Mouse (Mus musculus): ENCODE results near the gene Dnajc7.
A peak's percentile ranks its signal among the peaks of the same experiment; 100 is the strongest.
"Not testable (repeated sequence)": the region's sequence is repeated elsewhere in the genome, so short reads cannot be mapped to it uniquely, and the experiment has no call there.

The Dnajc7 gene

DNA sequence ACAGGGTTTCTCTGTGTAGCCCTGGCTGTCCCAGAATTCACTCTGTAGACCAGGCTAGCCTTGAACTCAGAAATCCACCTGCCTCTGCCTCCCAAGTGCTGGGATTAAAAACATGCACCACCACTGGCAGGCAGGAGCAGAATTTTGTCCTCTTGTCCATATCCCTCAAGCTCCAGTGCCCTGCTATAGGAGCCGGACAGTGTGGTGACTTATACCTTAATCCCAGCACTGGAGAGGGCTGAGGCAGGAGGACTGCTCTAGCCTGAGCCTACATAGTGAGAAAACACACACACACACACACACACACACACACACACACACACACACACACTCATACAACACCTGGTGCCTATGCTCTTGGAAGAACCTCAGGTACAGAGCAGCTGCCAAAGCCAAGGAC, 37.6 kb downstream of the Dnajc7 start:
- not testable (repeated sequence) for DNase-seq (ENCODE audit: inconsistent age in 2 of 2, low spot score in 1 of 2)

- DNase-seq (ENCODE audit: inconsistent age in 2 of 2, low spot score in 1 of 2) = peak; percentile 62 to 79
Measured at GRCm38 (mm10) chr11:100581756-100582155, 38.2 kb downstream of the Dnajc7 start.

- DNase-seq (ENCODE audit: inconsistent age in 2 of 2, low spot score in 1 of 2) = peak in 1 of 2 experiments; percentile 26
Measured at GRCm38 (mm10) chr11:100580275-100580674, 39.7 kb downstream of the Dnajc7 start.

- peak in 1 of 2 experiments; percentile 52 for DNase-seq (ENCODE audit: inconsistent age in 2 of 2, low spot score in 1 of 2)
Measured at GRCm38 (mm10) chr11:100579116-100579799, 40.7 kb downstream of the Dnajc7 start.

- peak in 1 of 2 experiments; percentile 44 for DNase-seq (ENCODE audit: inconsistent age in 2 of 2, low spot score in 1 of 2)
Measured at GRCm38 (mm10) chr11:100577852-100578599, 41.9 kb downstream of the Dnajc7 start.

DNA sequence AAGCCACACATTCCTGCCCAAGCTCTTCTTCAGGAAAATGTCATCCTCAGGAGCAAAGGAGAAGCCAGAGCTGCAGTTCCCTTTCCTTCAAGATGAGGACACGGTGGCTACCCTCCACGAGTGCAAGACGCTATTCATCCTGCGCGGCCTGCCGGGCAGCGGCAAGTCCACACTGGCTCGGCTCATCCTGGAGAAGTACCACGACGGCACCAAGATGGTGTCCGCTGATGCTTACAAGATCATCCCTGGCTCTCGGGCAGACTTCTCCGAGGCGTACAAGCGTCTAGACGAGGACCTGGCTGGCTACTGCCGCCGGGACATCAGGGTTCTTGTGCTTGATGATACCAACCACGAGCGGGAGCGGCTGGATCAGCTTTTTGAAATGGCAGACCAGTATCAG, 43.7 kb downstream of the Dnajc7 start:
- no peak for DNase-seq (ENCODE audit: inconsistent age in 2 of 2, low spot score in 1 of 2)

DNA sequence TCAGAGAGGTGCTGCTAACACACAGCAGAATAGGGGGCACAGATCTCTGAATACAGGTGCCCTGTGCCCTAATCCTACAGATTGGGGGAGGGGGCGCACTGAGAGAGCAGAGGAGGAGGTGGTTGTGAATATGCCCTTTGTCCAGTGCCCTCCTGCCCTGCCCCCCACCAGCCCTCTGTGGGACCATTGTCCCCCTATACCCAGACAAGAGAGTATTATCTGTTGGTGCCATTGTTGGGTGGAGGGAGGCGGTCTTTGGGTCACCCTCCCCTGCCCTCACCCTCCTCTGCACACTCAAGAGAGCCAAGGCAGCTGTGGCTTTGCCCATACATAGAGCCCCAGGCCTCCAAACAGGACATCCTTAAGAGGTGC, 44.5 kb downstream of the Dnajc7 start:
- DNase-seq (ENCODE audit: inconsistent age in 2 of 2, low spot score in 1 of 2) = peak in 1 of 2 experiments; percentile 37

DNA sequence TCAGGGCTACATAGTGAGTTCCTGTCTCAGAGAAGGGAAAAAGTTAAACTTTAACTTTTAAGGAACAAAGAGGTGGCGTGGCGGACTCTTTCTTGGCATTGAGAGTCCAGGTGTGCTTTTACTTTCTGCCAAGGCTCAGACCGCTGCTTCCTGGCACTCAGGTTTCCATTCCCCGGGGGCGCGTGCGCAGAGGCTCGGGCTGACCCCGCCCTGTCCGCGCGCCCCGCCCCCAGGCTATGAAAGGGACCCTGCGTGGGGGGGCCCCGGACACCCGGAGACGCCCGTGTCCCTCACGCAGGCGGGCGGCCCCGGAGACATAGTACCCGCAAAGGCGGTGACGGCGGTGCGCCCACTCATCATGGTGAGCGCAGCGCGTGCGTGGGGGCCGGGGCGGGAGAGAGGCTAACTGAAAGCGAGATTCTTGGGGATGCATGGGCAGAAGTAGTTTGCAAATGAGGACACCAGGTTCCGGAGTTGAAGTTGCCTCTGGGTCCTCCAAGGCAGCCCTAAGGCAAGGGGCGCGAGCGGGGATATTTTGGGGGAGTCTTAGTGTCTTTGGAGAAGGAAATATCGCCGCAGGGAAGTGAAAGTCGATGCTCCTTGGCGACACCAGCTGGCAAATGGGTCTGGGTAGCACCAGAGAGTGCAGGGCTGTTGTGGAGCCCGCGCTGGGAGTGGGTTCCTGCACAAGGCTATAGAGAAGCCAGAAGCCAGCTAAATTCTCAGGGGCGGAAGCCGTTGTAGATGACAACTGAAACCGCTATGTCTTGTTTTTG, 45.1 kb downstream of the Dnajc7 start, which contains the start of gene Cnp:
Cnp (plus strand) TSS at position 197 of the 776 bp plus-strand sequence.
- peak; percentile 85 to 94 for DNase-seq (ENCODE audit: inconsistent age in 2 of 2, low spot score in 1 of 2)

DNA sequence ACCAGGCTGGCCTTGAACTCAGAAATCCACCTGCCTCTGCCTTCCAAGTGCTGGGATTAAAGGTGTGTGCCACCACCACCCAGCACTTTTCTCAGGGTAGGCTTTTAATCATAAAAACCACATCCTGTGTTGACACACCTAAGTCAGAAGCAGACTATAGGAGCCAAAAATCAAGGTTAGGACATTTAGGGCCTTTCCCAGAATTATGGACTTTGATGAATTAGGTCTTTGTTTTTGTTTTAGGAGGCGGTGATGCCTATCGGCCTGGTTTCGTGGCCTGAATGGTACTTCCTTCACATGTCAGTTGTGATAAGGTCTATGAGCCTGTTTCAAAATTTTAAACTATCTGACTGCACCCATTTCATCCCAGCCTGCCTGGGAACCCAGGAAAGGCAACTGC, 45.8 kb downstream of the Dnajc7 start:
- no peak for DNase-seq (ENCODE audit: inconsistent age in 2 of 2, low spot score in 1 of 2)

GRCm38 (mm10) chr11:100571202-100571567, 48.8 kb downstream of the Dnajc7 start:
- DNase-seq (ENCODE audit: inconsistent age in 2 of 2, low spot score in 1 of 2) = peak; percentile 37 to 65

- DNase-seq (ENCODE audit: inconsistent age in 2 of 2, low spot score in 1 of 2) = peak; percentile 82 to 96
Measured at GRCm38 (mm10) chr11:100570430-100571201, 49.4 kb downstream of the Dnajc7 start.

GRCm38 (mm10) chr11:100569789-100570188, 50.2 kb downstream of the Dnajc7 start:
- DNase-seq (ENCODE audit: inconsistent age in 2 of 2, low spot score in 1 of 2) = peak; percentile 89 to 94

- DNase-seq (ENCODE audit: inconsistent age in 2 of 2, low spot score in 1 of 2) = no peak
Measured at GRCm38 (mm10) chr11:100568692-100569091, 51.3 kb downstream of the Dnajc7 start.

DNA sequence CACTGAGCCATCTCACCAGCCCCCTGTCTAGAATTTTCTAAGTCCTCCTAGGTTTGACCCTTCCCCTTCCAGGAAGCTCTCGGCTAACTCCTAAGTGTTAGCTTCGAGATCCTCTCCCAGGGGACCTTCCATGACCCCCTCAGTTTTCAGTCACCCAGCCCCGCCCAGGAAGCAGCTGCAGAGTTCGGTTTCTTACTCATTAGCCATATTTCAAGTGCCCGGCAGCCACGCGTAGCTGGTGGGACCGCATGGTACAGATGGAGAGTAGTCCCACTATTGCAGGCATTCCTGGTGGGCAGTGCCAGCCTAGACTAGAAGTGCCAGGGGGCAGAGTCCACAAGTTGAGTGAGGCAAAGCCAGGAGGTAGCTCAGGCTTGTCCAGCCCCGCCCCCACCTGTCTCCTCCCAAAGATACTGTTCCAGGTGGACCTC, 52.1 kb downstream of the Dnajc7 start:
- no peak for DNase-seq (ENCODE audit: inconsistent age in 2 of 2, low spot score in 1 of 2)

DNA sequence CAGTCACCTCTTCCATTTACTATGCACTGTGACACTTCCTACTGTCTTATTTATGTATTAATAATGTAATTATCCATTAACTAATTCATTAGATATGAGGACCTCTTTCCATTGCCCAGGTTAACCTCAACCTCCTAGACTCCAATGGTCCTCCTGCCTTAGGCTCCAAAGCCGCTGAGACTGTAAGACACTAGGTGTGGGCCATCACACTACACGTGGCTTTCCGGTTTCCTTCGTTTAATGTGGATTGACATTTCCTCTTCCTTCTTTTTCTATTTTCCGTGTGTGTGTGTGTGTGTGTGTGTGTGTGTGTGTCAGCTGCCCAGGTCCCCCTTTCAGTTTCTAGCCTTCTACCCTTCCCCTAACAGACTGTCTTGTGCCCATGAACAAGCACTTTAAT, 52.7 kb downstream of the Dnajc7 start:
- no peak for DNase-seq (ENCODE audit: inconsistent age in 2 of 2, low spot score in 1 of 2)

GRCm38 (mm10) chr11:100564703-100565102, 55.3 kb downstream of the Dnajc7 start:
- no peak for DNase-seq (ENCODE audit: inconsistent age in 2 of 2, low spot score in 1 of 2)

DNA sequence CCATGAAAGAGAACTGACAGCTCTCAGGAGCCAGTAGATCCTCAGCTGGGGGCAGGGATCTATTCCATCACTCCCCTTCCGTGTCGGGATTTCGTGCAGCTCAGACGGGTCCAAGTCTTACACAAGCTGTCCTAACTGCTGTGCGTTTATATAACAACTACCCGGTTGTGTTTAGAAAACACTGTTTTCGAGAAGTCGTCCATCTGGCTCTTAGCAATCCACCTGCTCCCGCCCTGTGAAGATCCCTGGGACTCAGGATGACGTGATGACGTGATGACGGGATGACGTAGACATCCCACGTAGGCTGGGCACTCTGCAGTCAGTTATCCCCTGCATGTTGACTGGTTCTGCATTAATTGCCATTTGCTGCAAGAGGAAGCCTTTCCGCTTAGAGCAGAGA, 55.7 kb downstream of the Dnajc7 start:
- DNase-seq (ENCODE audit: inconsistent age in 2 of 2, low spot score in 1 of 2) = no peak

GRCm38 (mm10) chr11:100561748-100562147, 58.2 kb downstream of the Dnajc7 start:
- peak in 1 of 2 experiments; percentile 84 for DNase-seq (ENCODE audit: inconsistent age in 2 of 2, low spot score in 1 of 2)

DNA sequence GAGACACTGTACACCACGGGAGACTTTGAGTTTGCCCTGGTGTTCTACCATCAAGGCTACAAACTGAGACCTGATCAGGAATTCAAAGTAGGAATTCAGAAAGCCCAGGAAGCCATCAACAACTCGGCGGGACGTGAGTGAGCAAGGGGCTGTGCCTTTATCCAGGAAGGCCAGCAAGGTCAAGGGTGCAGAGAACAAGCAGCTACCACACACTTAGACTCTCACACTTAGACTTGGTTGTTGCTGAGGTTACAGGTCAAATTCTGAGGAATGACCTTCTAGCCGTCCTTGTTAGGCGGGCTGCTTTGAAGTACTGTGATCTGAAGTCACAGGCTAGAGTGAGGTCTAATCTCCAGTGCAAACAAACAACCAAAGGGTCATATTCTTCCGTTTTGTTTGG, 60.5 kb downstream of the Dnajc7 start:
- DNase-seq (ENCODE audit: inconsistent age in 2 of 2, low spot score in 1 of 2) = peak; percentile 58 to 85

DNA sequence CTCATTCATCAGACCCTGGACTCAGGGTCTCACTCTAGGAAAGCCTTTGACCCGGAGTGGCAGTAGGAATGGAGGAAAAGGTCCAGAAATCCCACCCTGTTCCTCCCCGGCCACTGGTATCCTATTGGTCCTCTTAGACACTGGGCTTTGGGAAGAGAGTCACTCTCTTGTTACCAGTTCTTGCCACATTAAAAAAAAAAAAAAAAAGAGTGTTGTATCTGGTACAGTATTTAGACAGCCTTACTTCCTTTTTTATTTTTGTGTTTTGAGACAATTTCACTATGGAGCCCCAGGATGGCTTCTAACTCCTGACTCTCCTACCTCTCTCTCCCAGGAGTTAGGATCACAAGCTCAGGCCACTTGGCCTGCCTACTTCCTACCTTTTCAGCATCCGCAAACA, 62.4 kb downstream of the Dnajc7 start:
- DNase-seq (ENCODE audit: inconsistent age in 2 of 2, low spot score in 1 of 2) = no peak

GRCm38 (mm10) chr11:100555583-100555982, 64.4 kb downstream of the Dnajc7 start:
- peak; percentile 78 to 93 for DNase-seq (ENCODE audit: inconsistent age in 2 of 2, low spot score in 1 of 2)

Measured in adrenal gland, adult (tissue).